Mouse (Mus musculus) brain, adult 2 months (tissue): ENCODE measurements around the gene Gli3.

Experiments
- DNase-seq: peaks from one replicate; pipeline ENCODE4 v3.0.0; 2011; ENCODE audit warnings: low read depth, low spot score

The Gli3 gene

GRCm38 (mm10) chr13:15721446-15721845 is 258.4 kb downstream of the Gli3 start:
- DNase-seq: no peak

- DNase-seq: no peak
Observed at GRCm38 (mm10) chr13:15722766-15723379, 259.8 kb downstream of the Gli3 start.

- no peak for DNase-seq
Observed at GRCm38 (mm10) chr13:15724723-15725122, 261.7 kb downstream of the Gli3 start.

- peak; percentile 68 for DNase-seq
Observed at GRCm38 (mm10) chr13:15741771-15742170, 278.7 kb downstream of the Gli3 start.

GRCm38 (mm10) chr13:15742308-15742707 is 279.3 kb downstream of the Gli3 start:
- no peak for DNase-seq

GRCm38 (mm10) chr13:15742777-15743176 is 279.7 kb downstream of the Gli3 start:
- DNase-seq: peak; percentile 31

- DNase-seq: peak; percentile 92
Observed at GRCm38 (mm10) chr13:15758835-15759632, 296.0 kb downstream of the Gli3 start.

GRCm38 (mm10) chr13:15759633-15760441 is 296.8 kb downstream of the Gli3 start:
- DNase-seq: no peak

GRCm38 (mm10) chr13:15762291-15762690 is 299.3 kb downstream of the Gli3 start:
- no peak for DNase-seq

GRCm38 (mm10) chr13:15762901-15763417 is 299.9 kb downstream of the Gli3 start:
- DNase-seq: peak; percentile 70

GRCm38 (mm10) chr13:15777624-15778023 is 314.6 kb downstream of the Gli3 start:
- DNase-seq: peak; percentile 89
